Mouse (Mus musculus) hindbrain, embryonic 11.5 days (tissue): ENCODE measurements around the gene Ccdc83. TPM values are rescaled to one million over a fixed set of nuclear protein-coding genes. Genes with fewer than 3 reads are reported as not detected.

ENCODE experiments used
- ATAC-seq: fragments of 200-750 bp; cut with Nextera tagmentation; 2 replicates; pipeline ENCODE4 v1.8.0; 2017; ENCODE audit warnings: mild to moderate bottlenecking, moderate TSS enrichment, moderate library complexity; ENCODE audit not compliant: low FRiP score
- DNase-seq: peaks from one replicate; pipeline ENCODE4 v3.0.0-alpha.2; 2015; ENCODE audit warnings: low spot score
- H3K27ac ChIP-seq: fragments of 300-500 bp; sonication (generic); 2 replicates; pipeline ENCODE4 v1.5.1; 2014; ENCODE audit warnings: mild to moderate bottlenecking, low read depth, low read length
- H3K27me3 ChIP-seq: fragments of 300-500 bp; sonication (generic); 2 replicates; pipeline ENCODE4 v1.6.1; 2014; ENCODE audit warnings: mild to moderate bottlenecking, low read length, moderate library complexity, mixed read lengths; ENCODE audit not compliant: control insufficient read depth, insufficient read depth
- H3K36me3 ChIP-seq: fragments of 300-500 bp; sonication (generic); 2 replicates; pipeline ENCODE4 v1.6.1; 2014; ENCODE audit warnings: mild to moderate bottlenecking, low read length, moderate library complexity, mixed read lengths; ENCODE audit not compliant: control insufficient read depth, insufficient read depth
- H3K4me1 ChIP-seq: fragments of 300-500 bp; sonication (generic); replicated peaks from 2 replicates; pipeline ENCODE4 v1.6.1; 2014; ENCODE audit warnings: low read length, mixed read lengths; ENCODE audit not compliant: control insufficient read depth, insufficient read depth
- H3K4me2 ChIP-seq: fragments of 300-500 bp; sonication (generic); replicated peaks from 2 replicates; pipeline ENCODE4 v1.6.1; 2014; ENCODE audit warnings: mild to moderate bottlenecking, low read depth, low read length
- H3K4me3 ChIP-seq: fragments of 300-500 bp; sonication (generic); 2 replicates; pipeline ENCODE4 v1.5.1; 2014; ENCODE audit warnings: low read depth, low read length
- H3K9ac ChIP-seq: fragments of 300-500 bp; sonication (generic); 2 replicates; pipeline ENCODE4 v1.6.1; 2014; ENCODE audit warnings: low read depth, low read length
- H3K9me3 ChIP-seq: fragments of 300-500 bp; sonication (generic); 2 replicates; pipeline ENCODE4 v1.6.1; 2016; ENCODE audit warnings: low read length; ENCODE audit not compliant: control insufficient read depth
- WGBS: fragments of 180-500 bp; shearing (Covaris S2); extraction: QIAGEN DNeasy Blood & Tissue Kit; methylation state at CpG from one replicate; pipeline ENCODE4 v1.1.7; 2014; 5-methylcytosine and 5-hydroxymethylcytosine counted together
- polyA plus RNA-seq: library from polyadenylated mRNA; unstranded; fragments of >200 nt; fragmentation: Nextera tagmentation; extraction: Ambion mirVana; gene quantifications from 2 replicates; pipeline ENCODE4 v1.2.1, GENCODE M21; 2014

Gene Ccdc83
- polyA plus RNA-seq, 1 experiment from 2014 or later: not detected

DNA sequence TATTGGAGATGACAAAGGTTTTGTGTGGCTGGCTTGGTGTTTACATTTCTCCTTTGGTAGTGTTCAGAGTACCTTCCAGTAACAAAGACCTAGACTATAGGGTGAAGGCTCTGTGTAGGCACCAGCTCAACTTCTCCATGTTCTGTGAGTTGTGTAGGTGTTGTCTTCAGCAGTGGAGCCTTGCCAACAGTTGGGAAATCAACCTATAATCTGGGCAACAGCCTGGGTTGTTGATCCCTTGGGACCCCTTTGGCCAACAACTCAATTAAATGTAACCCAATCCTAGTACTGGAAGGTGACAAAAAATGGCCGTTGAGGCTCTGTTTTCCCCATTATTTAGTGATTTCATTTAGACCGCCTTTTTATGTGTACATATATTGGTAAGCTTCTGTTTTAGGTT is 55.5 kb downstream of the Ccdc83 start:
- H3K4me1 ChIP-seq: no peaks in the 10 kb centered on the region
- H3K4me2 ChIP-seq: no peak overlapping the region
- no peak overlapping the region for H3K27ac ChIP-seq
- H3K9me3 ChIP-seq: no peaks in the 10 kb centered on the region
- DNase-seq (no peak), ATAC-seq (no peak)
- H3K9ac ChIP-seq: no peak overlapping the region
- no peaks in the 10 kb centered on the region for H3K27me3 ChIP-seq
- H3K4me3 ChIP-seq: no peak overlapping the region
- WGBS: 96% methylated on average over 2 of the region's 2 CpGs
- 0 out of 2 replicates have a peak, but pooled peaks cover 3% of the 10 kb centered on the region for H3K36me3 ChIP-seq

DNA sequence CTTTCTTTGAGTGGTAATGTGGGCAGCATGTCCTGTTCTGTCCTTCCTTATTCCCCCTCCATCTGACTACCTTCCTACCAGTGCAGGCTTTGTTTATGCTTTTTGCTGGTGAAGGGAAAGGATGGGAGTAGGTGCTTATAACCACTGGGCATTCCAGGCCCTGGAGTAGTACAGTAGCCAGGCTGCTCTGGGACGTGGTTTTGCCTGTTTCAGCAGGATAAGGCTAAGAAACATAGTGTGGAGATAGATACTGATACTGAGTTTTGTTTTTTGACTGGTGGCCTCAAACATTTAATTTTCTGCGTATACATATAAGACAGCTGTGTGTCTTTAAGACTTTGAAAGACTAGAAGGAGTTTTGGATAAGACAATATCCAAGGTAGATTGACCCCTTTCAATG is 61.7 kb downstream of the Ccdc83 start:
- no peak overlapping the region for H3K4me2 ChIP-seq
- DNase-seq (no peak), ATAC-seq (no peak)
- H3K9ac ChIP-seq: no peak overlapping the region
- no peaks in the 10 kb centered on the region for H3K4me1 ChIP-seq
- no peak overlapping the region for H3K27ac ChIP-seq
- no peak overlapping the region for H3K4me3 ChIP-seq
- 100% methylated on average over 2 of the region's 2 CpGs for WGBS
- H3K36me3 ChIP-seq: 0 out of 2 replicates have a peak, but pooled peaks cover 3% of the 10 kb centered on the region
- H3K9me3 ChIP-seq: no peaks in the 10 kb centered on the region
- H3K27me3 ChIP-seq: no peaks in the 10 kb centered on the region

DNA sequence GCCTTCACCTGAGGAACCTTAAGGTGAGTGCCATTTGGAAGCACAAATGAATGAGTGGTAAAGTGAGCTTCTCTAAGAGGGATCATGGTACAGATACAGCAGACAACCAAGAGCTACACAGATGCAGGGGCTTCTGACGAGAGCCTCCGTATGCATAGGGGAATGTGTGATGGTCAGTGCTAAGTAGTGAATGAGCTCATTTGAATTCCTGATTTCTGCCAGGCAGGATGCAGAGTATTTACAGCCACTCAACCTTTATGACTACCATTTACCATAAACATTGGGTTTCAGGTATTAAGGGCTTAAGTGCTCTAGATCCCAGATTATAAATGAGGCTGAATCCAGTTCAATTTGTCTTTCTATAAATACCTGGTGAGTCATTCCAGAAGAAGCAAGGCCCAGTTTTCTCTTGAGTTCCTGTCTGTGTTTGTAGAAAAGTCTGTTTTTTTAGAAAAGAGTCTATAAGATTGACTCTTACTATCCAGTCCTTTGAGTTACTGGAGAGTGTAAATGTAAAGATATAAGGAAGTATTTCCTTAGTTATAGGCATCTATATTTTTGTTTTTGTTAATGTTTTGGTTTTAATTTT is 63.6 kb downstream of the Ccdc83 start:
- no peaks in the 10 kb centered on the region for H3K4me1 ChIP-seq
- H3K9me3 ChIP-seq: no peaks in the 10 kb centered on the region
- peaks cover 2% of the 10 kb centered on the region; the same call in 1 of the 2 replicates for H3K36me3 ChIP-seq
- H3K9ac ChIP-seq: no peak overlapping the region
- 94% methylated on average over 2 of the region's 2 CpGs for WGBS
- no peaks in the 10 kb centered on the region for H3K27me3 ChIP-seq
- ATAC-seq: no peak
- no peak overlapping the region for H3K27ac ChIP-seq
- H3K4me3 ChIP-seq: no peak overlapping the region
- DNase-seq: no peak
- H3K4me2 ChIP-seq: no peak overlapping the region

DNA sequence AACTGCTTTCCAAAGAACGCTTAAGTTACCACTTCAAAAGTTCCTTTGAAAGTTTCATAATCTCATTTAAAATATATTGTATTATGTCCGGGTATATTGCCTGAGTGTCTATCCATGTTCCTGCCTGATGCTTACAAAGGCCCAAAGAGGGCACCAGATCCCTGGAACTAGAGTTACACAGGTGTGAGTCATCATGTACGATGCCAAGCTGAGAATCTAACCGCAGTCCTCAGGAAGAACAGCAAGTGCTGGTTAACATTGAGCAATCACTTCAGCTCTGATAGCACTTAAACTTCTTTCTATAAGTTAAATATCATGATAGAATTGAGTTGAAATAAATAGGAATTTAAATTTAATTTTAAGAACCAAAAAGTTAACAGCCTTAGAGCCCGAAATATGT is 65.3 kb downstream of the Ccdc83 start:
- H3K4me1 ChIP-seq: no peaks in the 10 kb centered on the region
- H3K4me3 ChIP-seq: no peak overlapping the region
- no peaks in the 10 kb centered on the region for H3K9me3 ChIP-seq
- H3K27me3 ChIP-seq: no peaks in the 10 kb centered on the region
- no peak overlapping the region for H3K4me2 ChIP-seq
- H3K36me3 ChIP-seq: peaks cover 2% of the 10 kb centered on the region; the same call in 1 of the 2 replicates
- H3K27ac ChIP-seq: no peak overlapping the region
- no peak for ATAC-seq
- H3K9ac ChIP-seq: no peak overlapping the region
- WGBS: 93% methylated on average over 5 of the region's 5 CpGs
- no peak for DNase-seq

DNA sequence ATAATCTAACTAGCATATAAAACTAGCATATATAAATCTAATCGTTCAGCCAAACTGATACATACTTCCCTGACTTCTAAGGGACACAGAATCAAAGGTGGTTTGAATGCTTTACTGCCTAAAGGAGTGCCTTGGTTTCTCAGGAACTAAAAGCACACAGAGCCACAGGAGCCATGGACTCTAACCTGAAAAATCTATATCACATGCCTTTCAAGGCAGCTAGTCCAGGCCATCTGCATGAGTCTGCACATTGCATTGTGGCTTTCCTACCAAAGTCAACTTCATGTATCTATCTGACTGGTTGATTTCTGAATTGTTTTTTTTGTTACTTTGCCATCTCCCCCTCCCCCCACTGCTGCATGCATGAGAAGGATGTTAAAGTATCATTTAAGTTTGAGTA is 84.9 kb downstream of the Ccdc83 start:
- WGBS: 97% methylated on average over 1 of the region's 1 CpGs
- no peaks in the 10 kb centered on the region for H3K4me1 ChIP-seq
- H3K9ac ChIP-seq: no peak overlapping the region
- H3K36me3 ChIP-seq: no peaks in the 10 kb centered on the region
- no peaks in the 10 kb centered on the region for H3K9me3 ChIP-seq
- ATAC-seq (no peak), DNase-seq (no peak)
- H3K27me3 ChIP-seq: no peaks in the 10 kb centered on the region
- H3K4me3 ChIP-seq: no peak overlapping the region
- no peak overlapping the region for H3K27ac ChIP-seq
- no peak overlapping the region for H3K4me2 ChIP-seq

DNA sequence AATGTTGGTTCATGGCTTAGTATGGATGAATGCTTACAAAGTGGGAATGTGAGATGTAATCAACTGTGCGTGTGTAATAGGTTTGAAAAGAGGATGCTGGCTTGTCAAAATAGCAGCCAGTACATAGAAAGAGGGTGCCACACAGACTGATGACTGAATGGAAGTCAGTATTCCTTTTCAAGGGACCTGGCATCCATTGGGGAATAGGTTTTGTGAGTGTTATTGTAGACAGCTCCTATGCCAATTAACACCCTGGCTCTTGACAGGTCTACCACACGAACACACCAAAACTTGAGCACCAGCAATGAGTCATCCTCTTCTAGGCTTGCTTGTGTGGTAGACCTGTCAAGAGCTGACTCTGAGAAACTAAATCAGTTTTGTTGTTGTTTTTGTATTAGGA is 90.0 kb downstream of the Ccdc83 start:
- Histone ChIP-seq H3K4me1 (no peaks in the 10 kb centered on the region), H3K4me2 (no peak overlapping the region), H3K27ac (no peak overlapping the region), H3K27me3 (no peaks in the 10 kb centered on the region), H3K9me3 (no peaks in the 10 kb centered on the region), H3K4me3 (no peak overlapping the region), H3K9ac (no peak overlapping the region), H3K36me3 (no peaks in the 10 kb centered on the region)
- DNase-seq (no peak), ATAC-seq (no peak)
- 91% methylated on average over 2 of the region's 2 CpGs for WGBS

Other genes starting within 250 kb of the Ccdc83 start
- gene Picalm, start 135.6 kb downstream of the Ccdc83 start, polyA plus RNA-seq: 37.4 and 57.8 TPM in 2 replicates
- gene Sytl2, start 36.5 kb upstream of the Ccdc83 start, polyA plus RNA-seq: 2.8 and 5.0 TPM in 2 replicates
- gene Ccdc89, start 160.8 kb upstream of the Ccdc83 start, polyA plus RNA-seq: 3.2 and 3.5 TPM in 2 replicates
- 48.8 and 59.3 TPM in 2 replicates for gene Crebzf, start 177.0 kb upstream of the Ccdc83 start, polyA plus RNA-seq
- 120 and 122 TPM in 2 replicates for gene Tmem126a, start 191.5 kb upstream of the Ccdc83 start, polyA plus RNA-seq
- gene Tmem126b, start 210.2 kb upstream of the Ccdc83 start, polyA plus RNA-seq: 42.7 and 42.9 TPM in 2 replicates
- 2.1 and 3.1 TPM in 2 replicates for gene Dlg2, start 210.9 kb upstream of the Ccdc83 start, polyA plus RNA-seq